Mouse (Mus musculus) MEL (cell line): ENCODE data around the gene Tmem174.

Experiments used
- CTCF ChIP-seq, 3 experiments: IDR thresholded peaks in 2 of 3; conservative IDR thresholded peaks in 1 of 3; 2 replicates each; pipeline ENCODE4 v1.5.1; 2011 to 2012; ENCODE audit warnings: low read length in 3 of 3, low read depth in 2 of 3, mild to moderate bottlenecking in 2 of 3, improper control_type of control experiment in 1 of 3, inconsistent platforms in 1 of 3, mixed read lengths in 1 of 3, moderate library complexity in 1 of 3; ENCODE audit not compliant: control insufficient read depth in 1 of 3, insufficient read depth in 1 of 3, poor library complexity in 1 of 3, severe bottlenecking in 1 of 3
- GATA1 ChIP-seq: IDR thresholded peaks from 2 replicates; pipeline ENCODE4 v1.6.1; 2011; ENCODE audit warnings: low read depth, low read length, improper control_type of control experiment
- HCFC1 ChIP-seq: IDR thresholded peaks from 2 replicates; pipeline ENCODE4 v1.6.1; 2012; ENCODE audit warnings: low read depth, mild to moderate bottlenecking, inconsistent platforms, low read length, improper control_type of control experiment, moderate library complexity
- MAX ChIP-seq: IDR thresholded peaks from 2 replicates; pipeline ENCODE4 v1.6.1; 2011; ENCODE audit warnings: low read length, improper control_type of control experiment
- NELFE ChIP-seq: IDR thresholded peaks from 2 replicates; pipeline ENCODE4 v1.6.1; 2011; ENCODE audit warnings: low read depth, low read length, improper control_type of control experiment
- NRF1 ChIP-seq: IDR thresholded peaks from 2 replicates; pipeline ENCODE4 v1.6.1; 2014; ENCODE audit warnings: low read depth, mild to moderate bottlenecking, inconsistent platforms, low read length, improper control_type of control experiment, moderate library complexity; ENCODE audit not compliant: poor library complexity, insufficient read depth, severe bottlenecking
- POLR2A ChIP-seq, 2 experiments: IDR thresholded peaks; 2 replicates each; pipeline ENCODE4 v1.6.1; 2011 to 2012; ENCODE audit warnings: low read length in 2 of 2, mild to moderate bottlenecking in 2 of 2, control low read depth in 1 of 2, improper control_type of control experiment in 1 of 2, low read depth in 1 of 2, moderate library complexity in 1 of 2; ENCODE audit not compliant: control insufficient read depth in 1 of 2, insufficient read depth in 1 of 2, poor library complexity in 1 of 2
- POLR2AphosphoS5 ChIP-seq: IDR thresholded peaks from 2 replicates; pipeline ENCODE4 v1.6.1; 2012; ENCODE audit warnings: low read depth, borderline replicate concordance, mild to moderate bottlenecking, inconsistent platforms, low read length, moderate library complexity, mixed read lengths
- RAD21 ChIP-seq: IDR thresholded peaks from 2 replicates; pipeline ENCODE4 v1.6.1; 2011; ENCODE audit warnings: mild to moderate bottlenecking, low read depth, low read length, improper control_type of control experiment
- TCF12 ChIP-seq: IDR thresholded peaks from 2 replicates; pipeline ENCODE4 v1.6.1; 2014; ENCODE audit warnings: low read depth, mild to moderate bottlenecking, inconsistent platforms, low read length, improper control_type of control experiment, moderate library complexity
- USF2 ChIP-seq, 2 experiments: IDR thresholded peaks; 2 replicates each; pipeline ENCODE4 v1.6.1; 2011 to 2012; ENCODE audit warnings: improper control_type of control experiment in 2 of 2, low read length in 2 of 2, borderline replicate concordance in 1 of 2, inconsistent platforms in 1 of 2, low read depth in 1 of 2, mild to moderate bottlenecking in 1 of 2; ENCODE audit not compliant: insufficient read depth in 1 of 2
- ZKSCAN1 ChIP-seq: IDR thresholded peaks from 2 replicates; pipeline ENCODE4 v1.6.1; 2012; ENCODE audit warnings: low read depth, mild to moderate bottlenecking, inconsistent platforms, low read length, improper control_type of control experiment, moderate library complexity

GRCm38 (mm10) chr13:98588480-98588879 is 48.7 kb downstream of the Tmem174 start:
- TF ChIP-seq CTCF (IDR thresholded peaks at IDR 0.05 in 2 of 3, conservative IDR thresholded peaks at IDR 0.05 in 1 of 3; ENCODE audit: control insufficient read depth in 1 of 3, insufficient read depth in 1 of 3, low read depth in 2 of 3, low read length in 3 of 3, poor library complexity in 1 of 3, severe bottlenecking in 1 of 3) (no peak), POLR2AphosphoS5 (no peak), POLR2A (IDR thresholded peaks at IDR 0.05; ENCODE audit: control insufficient read depth in 1 of 2, insufficient read depth in 1 of 2, low read depth in 1 of 2, low read length in 2 of 2, poor library complexity in 1 of 2) (no peak), USF2 (IDR thresholded peaks at IDR 0.05; ENCODE audit: borderline replicate concordance in 1 of 2, insufficient read depth in 1 of 2, low read depth in 1 of 2, low read length in 2 of 2) (no peak), HCFC1 (no peak), MAX (no peak), NELFE (no peak), RAD21 (no peak), ZKSCAN1 (no peak), TCF12 (no peak), GATA1 (no peak), NRF1 (no peak)
